Mouse (Mus musculus): ENCODE data around the gene Egfr. TPM values are rescaled to one million over a fixed set of nuclear protein-coding genes. Genes with fewer than 3 reads are reported as not detected.

The Egfr gene
- polyA plus RNA-seq, 1 experiment, result 97.8 TPM

DNA sequence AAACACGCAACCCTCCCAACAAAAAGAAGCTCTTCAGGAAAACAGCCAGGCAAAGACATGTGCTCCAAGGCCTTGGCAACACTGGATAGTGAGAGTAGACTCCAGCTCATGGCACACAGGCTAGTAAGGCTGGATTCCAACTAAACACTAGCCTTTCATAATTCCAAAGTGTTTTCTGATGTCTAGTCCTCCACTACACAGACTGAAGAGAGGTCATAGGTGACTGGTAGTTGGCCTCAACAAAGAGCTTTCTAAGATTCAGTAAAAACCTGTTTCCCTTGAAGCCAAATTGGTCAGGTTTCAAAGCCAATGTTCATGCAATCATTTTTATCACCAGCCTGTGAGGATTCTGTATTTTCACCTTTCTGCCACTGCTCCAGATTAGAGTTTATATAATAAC is 99.4 kb downstream of the Egfr start:
- peaks cover 21% of the 10 kb centered on the region for H3K4me1 ChIP-seq (ENCODE audit: control insufficient read depth, insufficient read depth, low read length)
- peak overlapping the region; percentile 40; the same call in 1 of the 2 replicates for H3K27ac ChIP-seq (ENCODE audit: insufficient read depth, low read length)
- H3K4me3 ChIP-seq (ENCODE audit: insufficient read depth, low read length), result no peak overlapping the region
- TF ChIP-seq CTCF (IDR thresholded peaks at IDR 0.05; ENCODE audit: borderline replicate concordance, insufficient read depth, low read length) (no peak), POLR2A (IDR thresholded peaks at IDR 0.05; ENCODE audit: low read depth, low read length) (no peak)

DNA sequence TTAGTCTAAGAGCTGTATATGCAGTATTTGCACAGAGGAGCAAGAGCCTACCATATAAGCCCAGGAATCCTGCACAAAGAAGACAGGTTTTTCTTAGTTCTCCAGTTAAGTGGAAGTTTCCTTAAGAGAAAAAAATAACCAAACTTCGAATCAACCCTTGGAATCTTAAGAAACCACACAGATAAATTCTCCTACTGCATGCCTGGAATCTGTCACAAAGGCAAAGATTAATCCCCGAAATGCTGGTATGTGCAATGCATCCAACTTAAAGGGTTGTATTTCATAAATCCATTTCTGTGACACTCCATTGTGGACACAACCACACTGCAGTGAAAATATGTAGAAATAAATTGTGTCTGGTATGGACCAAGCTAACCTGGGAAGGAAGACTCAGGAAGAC is 102.1 kb downstream of the Egfr start:
- Histone ChIP-seq H3K4me1 (ENCODE audit: control insufficient read depth, insufficient read depth, low read length) (peaks cover 19% of the 10 kb centered on the region), H3K27ac (ENCODE audit: insufficient read depth, low read length) (peak overlapping the region; percentile 99), H3K4me3 (ENCODE audit: insufficient read depth, low read length) (no peak overlapping the region)
- no peak for TF ChIP-seq POLR2A (IDR thresholded peaks at IDR 0.05; ENCODE audit: low read depth, low read length)
- no peak for TF ChIP-seq CTCF (IDR thresholded peaks at IDR 0.05; ENCODE audit: borderline replicate concordance, insufficient read depth, low read length)

DNA sequence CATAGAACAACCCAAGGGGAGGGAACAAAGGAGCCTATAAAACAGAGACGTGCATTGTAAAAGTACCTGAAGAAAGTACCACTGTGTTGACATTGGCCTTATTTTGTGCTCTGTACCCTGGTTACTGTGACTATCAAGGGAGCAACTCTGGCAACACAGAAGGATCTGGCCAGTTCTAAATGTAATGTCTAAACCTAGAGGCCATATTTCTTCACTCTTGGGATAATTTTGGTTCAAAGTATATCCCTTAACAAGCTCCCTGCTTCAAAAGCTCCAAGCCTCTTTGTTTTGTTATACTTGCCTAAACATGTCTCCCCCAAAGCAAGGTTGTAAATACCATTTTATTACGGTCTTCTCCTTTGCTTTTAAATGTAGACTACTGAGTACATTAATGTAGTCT is 105.3 kb downstream of the Egfr start:
- peaks cover 8% of the 10 kb centered on the region for H3K4me1 ChIP-seq (ENCODE audit: control insufficient read depth, insufficient read depth, low read length)
- no peak overlapping the region for H3K4me3 ChIP-seq (ENCODE audit: insufficient read depth, low read length)
- H3K27ac ChIP-seq (ENCODE audit: insufficient read depth, low read length), result no peak overlapping the region
- no peak for TF ChIP-seq CTCF (IDR thresholded peaks at IDR 0.05; ENCODE audit: borderline replicate concordance, insufficient read depth, low read length)
- TF ChIP-seq POLR2A (IDR thresholded peaks at IDR 0.05; ENCODE audit: low read depth, low read length), result no peak

DNA sequence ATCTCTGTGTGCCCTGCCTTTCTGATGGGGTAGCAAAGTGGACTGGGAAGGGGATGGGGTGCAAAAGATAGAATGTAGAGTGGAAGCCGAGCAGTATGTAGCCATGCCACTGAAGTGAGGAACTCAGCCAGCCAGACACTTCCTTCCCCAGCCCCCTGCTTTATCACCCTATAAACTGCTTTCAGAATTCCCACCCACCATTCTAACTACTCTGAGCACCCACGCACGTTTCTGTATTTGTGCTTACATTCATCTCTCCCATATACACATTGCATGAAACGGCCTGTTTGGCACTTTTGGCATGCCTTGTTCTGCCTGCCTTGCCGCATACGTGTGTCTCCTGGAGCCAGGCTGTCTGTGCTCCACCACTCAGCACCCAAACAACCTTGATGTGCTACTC is 109.0 kb downstream of the Egfr start:
- TF ChIP-seq POLR2A (IDR thresholded peaks at IDR 0.05; ENCODE audit: low read depth, low read length) (no peak), CTCF (IDR thresholded peaks at IDR 0.05; ENCODE audit: borderline replicate concordance, insufficient read depth, low read length) (no peak)
- Histone ChIP-seq H3K4me3 (ENCODE audit: insufficient read depth, low read length) (no peak overlapping the region), H3K27ac (ENCODE audit: insufficient read depth, low read length) (no peak overlapping the region), H3K4me1 (ENCODE audit: control insufficient read depth, insufficient read depth, low read length) (peaks cover 7% of the 10 kb centered on the region; the same call in 1 of the 2 replicates)

DNA sequence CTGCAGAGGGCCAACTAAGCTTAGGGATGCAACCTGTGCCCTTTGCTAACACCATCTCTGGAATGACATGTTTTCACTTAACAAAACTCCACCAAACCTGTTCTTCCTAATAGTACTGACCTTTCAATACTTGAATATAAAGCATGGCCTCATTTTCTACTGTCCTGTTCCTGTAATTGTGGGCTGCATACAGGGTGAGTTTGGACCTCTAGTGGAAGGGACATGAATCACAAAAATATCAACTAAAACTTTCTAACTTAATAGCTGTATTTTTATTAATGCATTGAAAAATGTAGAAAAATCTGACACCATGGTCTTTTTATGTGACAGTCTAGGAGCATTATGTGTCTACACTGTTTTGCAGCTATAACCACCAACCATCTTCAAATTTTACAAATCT is 111.5 kb downstream of the Egfr start:
- peaks cover 10% of the 10 kb centered on the region for H3K4me1 ChIP-seq (ENCODE audit: control insufficient read depth, insufficient read depth, low read length)
- H3K27ac ChIP-seq (ENCODE audit: insufficient read depth, low read length), result no peak overlapping the region
- no peak overlapping the region for H3K4me3 ChIP-seq (ENCODE audit: insufficient read depth, low read length)
- TF ChIP-seq CTCF (IDR thresholded peaks at IDR 0.05; ENCODE audit: borderline replicate concordance, insufficient read depth, low read length) (no peak), POLR2A (IDR thresholded peaks at IDR 0.05; ENCODE audit: low read depth, low read length) (no peak)

DNA sequence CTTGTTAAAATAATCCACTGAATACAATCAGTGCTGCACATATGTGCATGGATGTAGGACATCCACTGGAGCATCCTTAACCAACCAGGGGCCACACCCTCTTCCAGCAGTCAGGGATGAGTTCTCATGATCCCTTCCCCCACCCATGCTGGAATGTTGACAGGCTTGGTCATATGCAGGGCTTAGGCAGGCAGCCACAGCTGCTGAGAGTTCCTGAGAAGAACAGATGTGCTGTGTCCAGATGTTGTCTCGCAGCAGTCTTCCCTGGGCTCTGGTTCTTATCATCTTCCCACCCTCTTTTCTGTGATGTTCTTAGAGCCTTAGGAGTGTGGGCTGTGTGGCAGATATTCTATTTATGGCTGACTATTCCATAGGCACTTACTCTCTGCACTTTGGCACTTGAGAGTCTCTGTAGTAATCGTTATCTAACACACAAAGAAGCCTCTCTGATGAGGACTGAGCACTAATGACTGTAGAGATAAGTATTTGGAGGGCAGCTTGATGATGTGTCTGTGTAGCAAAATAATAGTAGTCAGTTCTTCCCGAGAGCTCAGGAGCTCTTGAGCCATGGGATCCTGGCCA is 113.1 kb downstream of the Egfr start:
- Histone ChIP-seq H3K4me3 (ENCODE audit: insufficient read depth, low read length) (no peak overlapping the region), H3K4me1 (ENCODE audit: control insufficient read depth, insufficient read depth, low read length) (peaks cover 10% of the 10 kb centered on the region), H3K27ac (ENCODE audit: insufficient read depth, low read length) (no peak overlapping the region)
- no peak for TF ChIP-seq CTCF (IDR thresholded peaks at IDR 0.05; ENCODE audit: borderline replicate concordance, insufficient read depth, low read length)
- TF ChIP-seq POLR2A (IDR thresholded peaks at IDR 0.05; ENCODE audit: low read depth, low read length), result no peak

DNA sequence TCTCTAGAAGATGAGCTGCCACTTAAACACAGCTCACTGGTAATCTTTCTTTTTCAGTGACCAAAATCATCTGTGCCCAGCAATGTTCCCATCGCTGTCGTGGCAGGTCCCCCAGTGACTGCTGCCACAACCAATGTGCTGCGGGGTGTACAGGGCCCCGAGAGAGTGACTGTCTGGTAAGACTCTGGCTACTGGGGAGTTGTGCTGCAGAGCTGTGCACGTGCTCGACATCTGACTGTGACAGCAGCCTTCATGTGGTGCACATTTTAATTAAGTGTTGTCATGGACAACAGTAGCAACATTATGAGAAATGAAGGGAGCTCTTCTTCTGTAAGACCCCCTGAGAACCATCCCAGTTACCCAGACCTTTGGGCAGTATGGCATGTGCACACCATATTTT is 116.0 kb downstream of the Egfr start:
- no peak overlapping the region for H3K27ac ChIP-seq (ENCODE audit: insufficient read depth, low read length)
- no peak overlapping the region for H3K4me3 ChIP-seq (ENCODE audit: insufficient read depth, low read length)
- H3K4me1 ChIP-seq (ENCODE audit: control insufficient read depth, insufficient read depth, low read length), result peaks cover 10% of the 10 kb centered on the region
- no peak for TF ChIP-seq POLR2A (IDR thresholded peaks at IDR 0.05; ENCODE audit: low read depth, low read length)
- no peak for TF ChIP-seq CTCF (IDR thresholded peaks at IDR 0.05; ENCODE audit: borderline replicate concordance, insufficient read depth, low read length)

DNA sequence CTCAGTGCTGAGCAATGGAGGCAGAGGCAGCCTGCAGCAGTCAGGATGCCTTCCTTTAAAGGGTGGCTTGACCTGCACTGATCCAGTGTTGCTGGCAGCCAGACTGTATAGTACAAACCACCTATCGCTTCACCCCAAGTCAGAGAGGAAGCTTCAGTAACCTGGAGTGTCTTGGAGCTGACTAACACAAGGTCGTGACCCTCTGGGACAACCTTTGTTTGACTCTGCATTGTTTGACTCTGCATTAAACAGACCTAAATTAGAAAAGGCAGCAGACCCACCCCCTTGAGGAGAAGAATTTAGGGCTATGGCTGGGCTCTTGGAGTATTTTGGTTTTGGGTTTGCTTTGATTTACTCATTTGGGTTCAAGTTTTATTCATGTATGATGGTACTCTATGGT is 117.5 kb downstream of the Egfr start:
- no peak for TF ChIP-seq CTCF (IDR thresholded peaks at IDR 0.05; ENCODE audit: borderline replicate concordance, insufficient read depth, low read length)
- no peak for TF ChIP-seq POLR2A (IDR thresholded peaks at IDR 0.05; ENCODE audit: low read depth, low read length)
- Histone ChIP-seq H3K4me3 (ENCODE audit: insufficient read depth, low read length) (no peak overlapping the region), H3K4me1 (ENCODE audit: control insufficient read depth, insufficient read depth, low read length) (peaks cover 10% of the 10 kb centered on the region), H3K27ac (ENCODE audit: insufficient read depth, low read length) (no peak overlapping the region)

DNA sequence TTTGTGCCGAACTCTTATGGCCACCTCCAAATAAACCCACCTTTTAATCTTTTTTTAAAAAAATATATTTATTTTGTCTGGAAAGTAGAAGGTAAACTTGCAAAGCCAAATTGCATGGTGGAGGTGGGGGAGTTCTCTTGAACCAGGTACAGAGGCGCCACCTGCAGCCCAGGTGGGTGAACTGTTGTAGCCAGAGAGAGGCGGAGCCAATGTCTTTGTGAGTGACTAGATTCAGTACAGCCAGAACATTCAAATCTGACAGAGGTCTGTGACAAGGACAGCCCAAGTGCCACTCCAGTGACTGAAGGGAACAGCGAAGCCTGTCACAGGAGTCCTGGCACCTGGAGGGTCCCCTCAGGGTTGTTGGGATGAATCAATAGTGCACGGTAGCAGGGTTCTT is 119.1 kb downstream of the Egfr start:
- Histone ChIP-seq H3K27ac (ENCODE audit: insufficient read depth, low read length) (no peak overlapping the region), H3K4me3 (ENCODE audit: insufficient read depth, low read length) (no peak overlapping the region), H3K4me1 (ENCODE audit: control insufficient read depth, insufficient read depth, low read length) (peaks cover 4% of the 10 kb centered on the region)
- TF ChIP-seq CTCF (IDR thresholded peaks at IDR 0.05; ENCODE audit: borderline replicate concordance, insufficient read depth, low read length), result no peak

DNA sequence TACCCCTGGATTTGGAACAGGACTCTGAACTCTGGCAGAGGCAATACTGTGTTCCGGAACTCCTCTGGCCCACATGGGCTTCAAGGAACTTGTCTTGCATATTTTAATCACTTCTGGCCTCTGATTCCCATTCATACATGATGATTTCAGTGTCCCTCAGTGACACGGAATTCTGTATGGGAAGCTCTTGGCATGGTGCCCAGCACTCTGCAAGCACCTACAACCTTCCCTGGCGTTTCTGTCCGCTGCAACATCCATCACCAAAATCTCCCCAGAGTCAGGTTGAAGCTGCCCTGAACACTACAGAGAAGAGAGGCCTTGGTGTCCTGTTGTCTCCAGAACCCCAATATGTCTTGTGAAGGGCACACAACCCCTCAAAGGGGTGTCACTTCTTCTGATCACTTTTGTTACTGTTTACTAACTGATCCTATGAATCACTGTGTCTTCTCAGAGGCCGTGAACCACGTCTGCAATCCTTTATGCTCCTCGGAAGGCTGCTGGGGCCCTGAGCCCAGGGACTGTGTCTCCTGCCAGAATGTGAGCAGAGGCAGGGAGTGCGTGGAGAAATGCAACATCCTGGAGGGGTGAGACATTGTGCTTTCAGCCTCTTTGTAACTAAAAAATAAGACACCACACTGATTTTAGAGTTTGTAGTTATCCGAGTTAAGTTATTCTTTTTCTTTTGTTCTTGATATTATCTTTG is 125.8 kb downstream of the Egfr start:
- TF ChIP-seq CTCF (IDR thresholded peaks at IDR 0.05; ENCODE audit: borderline replicate concordance, insufficient read depth, low read length), result no peak
- no peak for TF ChIP-seq POLR2A (IDR thresholded peaks at IDR 0.05; ENCODE audit: low read depth, low read length)
- Histone ChIP-seq H3K27ac (ENCODE audit: insufficient read depth, low read length) (0 out of 2 replicates have a peak overlapping the region, but pooled peaks have one; percentile 2), H3K4me1 (ENCODE audit: control insufficient read depth, insufficient read depth, low read length) (no peaks in the 10 kb centered on the region), H3K4me3 (ENCODE audit: insufficient read depth, low read length) (no peak overlapping the region)
